Mouse (Mus musculus): ENCODE measurements around the gene Mgp. TPM values are rescaled to one million over a fixed set of nuclear protein-coding genes. Genes with fewer than 3 reads are reported as not detected.
"Not testable (repeated sequence)": the region's sequence is repeated elsewhere in the genome, so short reads cannot be mapped to it uniquely, and the experiment has no call there.

Gene Mgp
- polyA plus RNA-seq, 1 experiment from 2014 or later: 918 TPM

- no peaks in the 10 kb centered on the region for H3K9me3 ChIP-seq
- no peak overlapping the region for H3K4me3 ChIP-seq
- no peaks in the 10 kb centered on the region for H3K27me3 ChIP-seq
- H3K36me3 ChIP-seq: no peaks in the 10 kb centered on the region
- WGBS: 25% methylated on average over 15 of the region's 15 CpGs
- ATAC-seq (ENCODE audit: borderline replicate concordance, extremely low read depth, low FRiP score, low TSS enrichment): no peak
- peaks cover 45% of the 10 kb centered on the region for H3K4me1 ChIP-seq
- no peak overlapping the region for H3K9ac ChIP-seq
- peak overlapping the region; percentile 90 for H3K27ac ChIP-seq
- no peak overlapping the region for H3K4me2 ChIP-seq
These were observed 19.1 kb upstream of the Mgp start for GRCm38 (mm10) chr6:136894532-136895339.

- Histone ChIP-seq H3K36me3 (no peaks in the 10 kb centered on the region), H3K4me1 (peaks cover 42% of the 10 kb centered on the region), H3K27me3 (no peaks in the 10 kb centered on the region), H3K4me2 (no peak overlapping the region), H3K9ac (no peak overlapping the region), H3K4me3 (no peak overlapping the region), H3K9me3 (no peaks in the 10 kb centered on the region), H3K27ac (no peak overlapping the region)
- ATAC-seq (ENCODE audit: borderline replicate concordance, extremely low read depth, low FRiP score, low TSS enrichment): no peak
- WGBS: 85% methylated on average over 2 of the region's 2 CpGs
These were observed 16.4 kb upstream of the Mgp start for GRCm38 (mm10) chr6:136892002-136892401.

GRCm38 (mm10) chr6:136889554-136889953 is 13.9 kb upstream of the Mgp start:
- no peak overlapping the region for H3K9ac ChIP-seq
- H3K27me3 ChIP-seq: no peaks in the 10 kb centered on the region
- H3K9me3 ChIP-seq: no peaks in the 10 kb centered on the region
- WGBS: 65% methylated on average over 6 of the region's 6 CpGs
- no peak for ATAC-seq (ENCODE audit: borderline replicate concordance, extremely low read depth, low FRiP score, low TSS enrichment)
- H3K36me3 ChIP-seq: no peaks in the 10 kb centered on the region
- H3K4me3 ChIP-seq: no peak overlapping the region
- no peak overlapping the region for H3K4me2 ChIP-seq
- peak overlapping the region; percentile 73 for H3K27ac ChIP-seq
- peaks cover 21% of the 10 kb centered on the region for H3K4me1 ChIP-seq

- Histone ChIP-seq H3K9ac (no peak overlapping the region), H3K36me3 (no peaks in the 10 kb centered on the region), H3K4me2 (no peak overlapping the region), H3K4me3 (no peak overlapping the region), H3K27ac (peak overlapping the region; percentile 73), H3K27me3 (no peaks in the 10 kb centered on the region), H3K4me1 (peaks cover 17% of the 10 kb centered on the region), H3K9me3 (no peaks in the 10 kb centered on the region)
- ATAC-seq (ENCODE audit: borderline replicate concordance, extremely low read depth, low FRiP score, low TSS enrichment): no peak
- 86% methylated on average over 6 of the region's 6 CpGs for WGBS
These were observed 13.4 kb upstream of the Mgp start for GRCm38 (mm10) chr6:136889067-136889466.

- H3K36me3 ChIP-seq: no peaks in the 10 kb centered on the region
- H3K4me3 ChIP-seq: no peak overlapping the region
- no peak overlapping the region for H3K4me2 ChIP-seq
- WGBS: 38% methylated on average over 9 of the region's 9 CpGs
- no peak overlapping the region for H3K9ac ChIP-seq
- no peaks in the 10 kb centered on the region for H3K9me3 ChIP-seq
- no peaks in the 10 kb centered on the region for H3K27me3 ChIP-seq
- ATAC-seq (ENCODE audit: borderline replicate concordance, extremely low read depth, low FRiP score, low TSS enrichment): peak; percentile 91
- peak overlapping the region; percentile 79 for H3K27ac ChIP-seq
- peaks cover 22% of the 10 kb centered on the region for H3K4me1 ChIP-seq
These were observed 12.2 kb upstream of the Mgp start for GRCm38 (mm10) chr6:136887854-136888253.

GRCm38 (mm10) chr6:136884766-136885165 is 9.1 kb upstream of the Mgp start:
- ATAC-seq (ENCODE audit: borderline replicate concordance, extremely low read depth, low FRiP score, low TSS enrichment); H3K4me2 ChIP-seq; H3K4me3 ChIP-seq; H3K27me3 ChIP-seq; H3K9ac ChIP-seq; H3K27ac ChIP-seq; H3K9me3 ChIP-seq; H3K36me3 ChIP-seq: not testable (repeated sequence)
- H3K4me1 ChIP-seq: peaks cover 35% of the 10 kb centered on the region
- 24% methylated on average over 1 of the region's 1 CpGs for WGBS

GRCm38 (mm10) chr6:136883961-136884360 is 8.3 kb upstream of the Mgp start:
- H3K4me3 ChIP-seq: no peak overlapping the region
- H3K27ac ChIP-seq: no peak overlapping the region
- peaks cover 28% of the 10 kb centered on the region for H3K4me1 ChIP-seq
- H3K36me3 ChIP-seq: no peaks in the 10 kb centered on the region
- WGBS: 93% methylated on average over 6 of the region's 6 CpGs
- no peak for ATAC-seq (ENCODE audit: borderline replicate concordance, extremely low read depth, low FRiP score, low TSS enrichment)
- H3K9ac ChIP-seq: no peak overlapping the region
- H3K4me2 ChIP-seq: no peak overlapping the region
- H3K9me3 ChIP-seq: no peaks in the 10 kb centered on the region
- no peaks in the 10 kb centered on the region for H3K27me3 ChIP-seq

GRCm38 (mm10) chr6:136883431-136883915 is 7.8 kb upstream of the Mgp start:
- Histone ChIP-seq H3K27me3 (no peaks in the 10 kb centered on the region), H3K9me3 (no peaks in the 10 kb centered on the region), H3K4me3 (no peak overlapping the region), H3K9ac (no peak overlapping the region), H3K27ac (no peak overlapping the region), H3K36me3 (no peaks in the 10 kb centered on the region), H3K4me2 (no peak overlapping the region), H3K4me1 (peaks cover 26% of the 10 kb centered on the region)
- 64% methylated on average over 3 of the region's 3 CpGs for WGBS
- no peak for ATAC-seq (ENCODE audit: borderline replicate concordance, extremely low read depth, low FRiP score, low TSS enrichment)

- 28% methylated on average over 8 of the region's 8 CpGs for WGBS
- Histone ChIP-seq H3K4me1 (peaks cover 20% of the 10 kb centered on the region), H3K27ac (0 out of 2 replicates have a peak overlapping the region, but pooled peaks have one; percentile 1), H3K4me3 (no peak overlapping the region), H3K36me3 (no peaks in the 10 kb centered on the region), H3K9me3 (no peaks in the 10 kb centered on the region), H3K27me3 (no peaks in the 10 kb centered on the region), H3K4me2 (no peak overlapping the region), H3K9ac (no peak overlapping the region)
- ATAC-seq (ENCODE audit: borderline replicate concordance, extremely low read depth, low FRiP score, low TSS enrichment): no peak
These were observed 6.1 kb upstream of the Mgp start for GRCm38 (mm10) chr6:136881678-136882077.

GRCm38 (mm10) chr6:136874599-136874998 is 1.0 kb downstream of the Mgp start:
- peak; percentile 71; the same call in 1 of the 2 replicates for ATAC-seq (ENCODE audit: borderline replicate concordance, extremely low read depth, low FRiP score, low TSS enrichment)
- WGBS: 17% methylated on average over 8 of the region's 8 CpGs
- Histone ChIP-seq H3K4me3 (peak overlapping the region; percentile 52), H3K27ac (peak overlapping the region; percentile 89), H3K4me2 (peak overlapping the region; percentile 50), H3K27me3 (no peaks in the 10 kb centered on the region), H3K9me3 (no peaks in the 10 kb centered on the region), H3K9ac (peak overlapping the region; percentile 43), H3K36me3 (0 out of 2 replicates have a peak, but pooled peaks cover 8% of the 10 kb centered on the region), H3K4me1 (peaks cover 7% of the 10 kb centered on the region)

GRCm38 (mm10) chr6:136868921-136869320 is 6.7 kb downstream of the Mgp start:
- Histone ChIP-seq H3K4me2 (no peak overlapping the region), H3K9me3 (no peaks in the 10 kb centered on the region), H3K9ac (no peak overlapping the region), H3K36me3 (0 out of 2 replicates have a peak, but pooled peaks cover 8% of the 10 kb centered on the region), H3K4me3 (no peak overlapping the region), H3K4me1 (peaks cover 13% of the 10 kb centered on the region), H3K27me3 (no peaks in the 10 kb centered on the region), H3K27ac (0 out of 2 replicates have a peak overlapping the region, but pooled peaks have one; percentile 4)
- WGBS: 52% methylated on average over 5 of the region's 5 CpGs
- ATAC-seq (ENCODE audit: borderline replicate concordance, extremely low read depth, low FRiP score, low TSS enrichment): no peak

- peak overlapping the region; percentile 43 for H3K27ac ChIP-seq
- no peaks in the 10 kb centered on the region for H3K36me3 ChIP-seq
- no peak overlapping the region for H3K4me3 ChIP-seq
- no peak for ATAC-seq (ENCODE audit: borderline replicate concordance, extremely low read depth, low FRiP score, low TSS enrichment)
- H3K4me2 ChIP-seq: no peak overlapping the region
- H3K27me3 ChIP-seq: no peaks in the 10 kb centered on the region
- WGBS: 57% methylated on average over 4 of the region's 4 CpGs
- H3K9ac ChIP-seq: no peak overlapping the region
- no peaks in the 10 kb centered on the region for H3K9me3 ChIP-seq
- H3K4me1 ChIP-seq: peaks cover 18% of the 10 kb centered on the region
These were observed 9.5 kb downstream of the Mgp start for GRCm38 (mm10) chr6:136866150-136866549.
